Mouse (Mus musculus) heart, embryonic 14.5 days (tissue): Measurements from ENCODE around the gene Atxn7l3. TPM values are rescaled to one million over a fixed set of nuclear protein-coding genes. Genes with fewer than 3 reads are reported as not detected.
A peak's percentile ranks its signal among the peaks of the same experiment; 100 is the strongest.

Source experiments
- ATAC-seq: fragments of 200-750 bp; cut with Nextera tagmentation; 2 replicates; pipeline ENCODE4 v1.8.0; 2017; ENCODE audit warnings: low read depth, moderate TSS enrichment; ENCODE audit not compliant: insufficient number of reproducible peaks, insufficient read depth, low FRiP score
- H3K27ac ChIP-seq, 2 experiments: fragments of 200-500 bp in 1 of 2; fragments of 300-500 bp in 1 of 2; sonication (generic) in 1 of 2; replicated peaks in 1 of 2; 2 replicates each; pipeline ENCODE4 v1.5.1; 2012 to 2014; ENCODE audit warnings: low read depth in 2 of 2, low read length in 2 of 2, control low read depth in 1 of 2, mild to moderate bottlenecking in 1 of 2, mixed read lengths in 1 of 2; ENCODE audit not compliant: control insufficient read depth in 1 of 2, insufficient read depth in 1 of 2
- H3K27me3 ChIP-seq: fragments of 300-500 bp; sonication (generic); 2 replicates; pipeline ENCODE4 v1.6.1; 2014; ENCODE audit warnings: mild to moderate bottlenecking, low read length, control low read depth; ENCODE audit not compliant: control insufficient read depth, insufficient read depth
- H3K36me3 ChIP-seq: fragments of 300-500 bp; sonication (generic); 2 replicates; pipeline ENCODE4 v1.6.1; 2014; ENCODE audit warnings: mild to moderate bottlenecking, control low read depth, low read length, mixed read lengths; ENCODE audit not compliant: control insufficient read depth, insufficient read depth
- H3K4me1 ChIP-seq, 2 experiments: fragments of 200-500 bp in 1 of 2; fragments of 300-500 bp in 1 of 2; sonication (generic) in 1 of 2; 2 replicates each; pipeline ENCODE4 v1.6.1; 2012 to 2014; ENCODE audit warnings: low read length in 2 of 2, control low read depth in 1 of 2, mixed read lengths in 1 of 2; ENCODE audit not compliant: control insufficient read depth in 2 of 2, insufficient read depth in 2 of 2
- H3K4me2 ChIP-seq: fragments of 300-500 bp; sonication (generic); 2 replicates; pipeline ENCODE4 v1.6.1; 2014; ENCODE audit warnings: mild to moderate bottlenecking, low read length
- H3K4me3 ChIP-seq, 2 experiments: fragments of 200-500 bp in 1 of 2; fragments of 300-500 bp in 1 of 2; sonication (generic) in 1 of 2; 2 replicates each; pipeline ENCODE4 v1.5.1; 2012 to 2014; ENCODE audit warnings: low read length in 2 of 2, mild to moderate bottlenecking in 2 of 2, control low read depth in 1 of 2, low read depth in 1 of 2, moderate library complexity in 1 of 2; ENCODE audit not compliant: control insufficient read depth in 1 of 2, insufficient read depth in 1 of 2
- H3K9ac ChIP-seq: fragments of 300-500 bp; sonication (generic); 2 replicates; pipeline ENCODE4 v1.6.1; 2014; ENCODE audit warnings: mild to moderate bottlenecking, low read length
- H3K9me3 ChIP-seq: fragments of 300-500 bp; sonication (generic); 2 replicates; pipeline ENCODE4 v1.6.1; 2016; ENCODE audit warnings: low read length, control low read depth; ENCODE audit not compliant: control insufficient read depth
- WGBS: fragments of 180-500 bp; shearing (Covaris S2); extraction: QIAGEN DNeasy Blood & Tissue Kit; methylation state at CpG from one replicate; pipeline ENCODE4 v1.1.7; 2014; 5-methylcytosine and 5-hydroxymethylcytosine counted together
- polyA plus RNA-seq: library from polyadenylated mRNA; unstranded; fragments of >200 nt; fragmentation: Nextera tagmentation; extraction: Ambion mirVana; gene quantifications from 2 replicates; pipeline ENCODE4 v1.2.1, GENCODE M21; 2014

Gene Atxn7l3
- polyA plus RNA-seq, 1 experiment from 2014 or later: 10.6 TPM

DNA sequence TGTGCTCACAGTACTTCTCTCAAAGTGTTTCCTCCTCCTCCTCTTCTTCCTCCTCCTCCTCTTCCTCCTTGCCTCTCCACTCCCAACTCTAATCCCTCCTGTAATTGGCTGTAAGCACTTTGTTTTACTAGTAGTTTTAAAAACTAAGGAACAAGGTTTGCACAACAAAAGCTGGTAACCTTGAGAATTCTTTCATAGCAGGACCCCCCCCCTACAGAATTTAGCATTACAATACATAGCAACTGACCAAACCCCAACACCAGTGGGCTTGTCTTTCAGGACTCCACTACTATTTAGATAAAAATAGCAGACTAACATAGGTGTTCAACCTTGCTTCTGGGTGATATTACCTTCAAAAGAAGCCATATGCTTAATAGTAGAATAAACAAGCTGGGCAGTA is 33.1 kb upstream of the Atxn7l3 start:
- H3K4me3 ChIP-seq: no peak overlapping the region
- H3K9me3 ChIP-seq: no peaks in the 10 kb centered on the region
- ATAC-seq: no peak
- no peaks in the 10 kb centered on the region for H3K27me3 ChIP-seq
- H3K9ac ChIP-seq: no peak overlapping the region
- H3K4me1 ChIP-seq: no peaks in the 10 kb centered on the region
- H3K27ac ChIP-seq: no peak overlapping the region
- H3K4me2 ChIP-seq: no peak overlapping the region
- no peaks in the 10 kb centered on the region for H3K36me3 ChIP-seq

DNA sequence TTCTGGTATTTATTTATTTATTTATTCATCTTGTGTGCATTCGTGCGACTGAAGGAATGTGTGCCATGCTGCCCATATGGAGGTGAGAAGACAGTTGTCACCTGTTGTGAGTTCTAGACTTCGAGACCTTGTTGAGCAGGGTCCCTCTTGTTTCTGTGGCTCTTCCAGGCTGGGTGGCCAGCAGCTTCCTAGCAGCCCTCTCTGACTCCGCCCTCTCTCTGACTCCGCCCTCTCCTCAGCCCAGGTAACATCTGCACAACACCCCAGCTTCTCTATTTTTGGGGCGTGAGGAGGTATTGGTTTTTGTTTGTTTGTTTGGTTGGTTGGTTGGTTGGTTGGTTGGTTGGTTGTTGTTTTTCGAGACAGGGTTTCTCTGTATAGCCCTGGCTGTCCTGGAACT is 31.4 kb upstream of the Atxn7l3 start:
- H3K27me3 ChIP-seq: no peaks in the 10 kb centered on the region
- H3K9ac ChIP-seq: no peak overlapping the region
- no peaks in the 10 kb centered on the region for H3K4me1 ChIP-seq
- H3K27ac ChIP-seq: no peak overlapping the region
- no peak overlapping the region for H3K4me2 ChIP-seq
- no peaks in the 10 kb centered on the region for H3K9me3 ChIP-seq
- ATAC-seq: no peak
- no peak overlapping the region for H3K4me3 ChIP-seq
- WGBS: 79% methylated on average over 7 of the region's 7 CpGs
- no peaks in the 10 kb centered on the region for H3K36me3 ChIP-seq

DNA sequence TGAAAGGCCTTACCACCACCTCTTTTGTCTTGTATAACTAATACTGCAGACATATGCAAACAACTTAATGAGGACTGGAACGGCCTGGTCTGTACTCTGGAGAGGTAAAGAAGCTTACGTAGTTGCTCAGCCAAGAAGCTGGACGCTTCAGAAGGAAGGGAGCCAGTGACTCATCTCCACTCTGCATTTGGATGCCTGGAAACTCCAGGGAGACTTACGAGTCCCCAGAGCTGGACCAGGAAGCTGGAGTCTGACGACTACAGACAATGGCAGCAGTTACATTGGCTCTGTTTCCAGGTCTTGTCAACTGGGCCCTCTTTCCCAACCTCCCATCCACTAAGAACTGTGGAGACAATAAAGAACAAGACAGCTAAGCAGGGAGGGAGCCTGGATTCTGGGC is 30.8 kb upstream of the Atxn7l3 start:
- Histone ChIP-seq H3K27me3 (no peaks in the 10 kb centered on the region), H3K27ac (no peak overlapping the region), H3K36me3 (no peaks in the 10 kb centered on the region), H3K9me3 (no peaks in the 10 kb centered on the region), H3K9ac (no peak overlapping the region), H3K4me2 (no peak overlapping the region), H3K4me3 (no peak overlapping the region), H3K4me1 (no peaks in the 10 kb centered on the region)
- WGBS: 54% methylated on average over 5 of the region's 5 CpGs
- ATAC-seq: no peak

DNA sequence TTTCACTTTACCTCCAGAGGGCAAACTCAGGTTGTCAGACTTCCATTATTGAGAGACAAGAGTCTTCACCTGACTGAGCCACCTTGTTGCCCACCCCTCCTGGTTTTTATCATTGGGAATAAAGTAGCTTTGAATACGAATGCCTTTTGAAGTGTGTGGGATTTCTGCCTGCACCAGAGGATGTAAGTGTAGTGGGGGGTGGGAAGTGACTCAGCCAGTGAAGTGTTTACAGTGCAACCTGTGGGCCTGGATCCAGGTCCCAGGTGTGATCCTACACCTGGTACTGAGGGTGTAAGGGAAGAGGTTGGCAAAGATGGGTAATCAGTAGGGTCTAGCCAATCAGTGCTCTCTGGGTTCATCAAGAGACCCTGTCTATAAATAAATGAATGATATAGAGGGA is 27.1 kb upstream of the Atxn7l3 start:
- ATAC-seq: no peak
- Histone ChIP-seq H3K27me3 (no peaks in the 10 kb centered on the region), H3K9me3 (no peaks in the 10 kb centered on the region), H3K36me3 (no peaks in the 10 kb centered on the region), H3K4me2 (no peak overlapping the region), H3K4me3 (no peak overlapping the region), H3K27ac (no peak overlapping the region), H3K9ac (no peak overlapping the region), H3K4me1 (peaks cover 3 to 10% of the 10 kb centered on the region in 2 experiments)
- 61% methylated on average over 1 of the region's 1 CpGs for WGBS

- no peak overlapping the region for H3K4me2 ChIP-seq
- no peaks in the 10 kb centered on the region for H3K27me3 ChIP-seq
- H3K9me3 ChIP-seq: no peaks in the 10 kb centered on the region
- 69% methylated on average over 6 of the region's 6 CpGs for WGBS
- H3K9ac ChIP-seq: no peak overlapping the region
- no peak overlapping the region for H3K27ac ChIP-seq
- H3K4me1 ChIP-seq: peaks cover 3 to 10% of the 10 kb centered on the region in 2 experiments
- no peaks in the 10 kb centered on the region for H3K36me3 ChIP-seq
- no peak overlapping the region for H3K4me3 ChIP-seq
- ATAC-seq: no peak
Observed at GRCm38 (mm10) chr11:102321931-102322330, 25.5 kb upstream of the Atxn7l3 start.

GRCm38 (mm10) chr11:102320686-102321005 is 24.2 kb upstream of the Atxn7l3 start:
- Histone ChIP-seq H3K9me3 (no peaks in the 10 kb centered on the region), H3K4me1 (peaks cover 3 to 18% of the 10 kb centered on the region in 2 experiments), H3K27ac (peak overlapping the region; percentile 86 to 99), H3K9ac (peak overlapping the region; percentile 100), H3K36me3 (no peaks in the 10 kb centered on the region), H3K4me3 (peak overlapping the region; percentile 96 to 100), H3K27me3 (no peaks in the 10 kb centered on the region), H3K4me2 (peak overlapping the region; percentile 87)
- ATAC-seq: no peak
- 10% methylated on average over 10 of the region's 10 CpGs for WGBS

DNA sequence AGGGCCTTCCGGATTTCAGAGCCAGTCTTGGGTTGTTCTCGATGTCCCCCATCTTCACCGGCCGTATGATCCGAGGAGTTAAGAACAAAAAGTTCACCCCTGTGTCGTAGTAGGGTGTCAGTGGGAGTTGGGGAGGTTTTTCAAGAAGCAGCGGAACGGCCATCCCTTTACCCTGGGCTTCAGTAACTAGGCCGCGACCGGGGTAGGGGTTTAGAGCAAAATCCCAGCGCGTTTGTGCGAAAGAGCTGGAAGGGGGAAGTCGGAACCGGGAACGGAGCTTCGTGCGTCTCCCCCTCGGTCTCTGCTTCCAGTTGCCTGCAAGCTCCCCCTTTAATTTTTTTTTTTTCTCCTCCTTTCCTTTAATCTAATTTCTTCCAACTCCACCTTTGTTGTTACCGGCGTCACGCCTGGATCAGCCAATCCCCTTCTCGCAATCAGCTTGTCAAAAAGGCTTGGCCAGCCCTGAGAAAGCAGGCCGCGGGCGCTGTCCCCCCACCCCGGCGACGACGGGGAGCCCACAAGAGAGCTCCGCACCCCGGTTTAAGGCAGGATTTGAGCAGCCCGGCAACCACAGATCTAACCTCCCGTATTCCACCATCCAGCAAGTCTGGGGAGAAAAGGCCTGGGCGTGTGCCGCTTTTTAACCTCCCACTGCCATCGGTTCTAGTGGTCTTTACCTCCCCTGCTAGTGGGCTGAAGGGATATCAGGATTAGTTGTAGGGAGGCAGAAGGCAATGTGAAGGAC is 23.7 kb upstream of the Atxn7l3 start:
- H3K27me3 ChIP-seq: no peaks in the 10 kb centered on the region
- peak overlapping the region; percentile 96 to 100 for H3K4me3 ChIP-seq
- no peaks in the 10 kb centered on the region for H3K9me3 ChIP-seq
- peaks cover 3 to 23% of the 10 kb centered on the region in 2 experiments for H3K4me1 ChIP-seq
- ATAC-seq: no peak
- H3K4me2 ChIP-seq: peak overlapping the region; percentile 87
- WGBS: under 1% methylated on average over 38 of the region's 38 CpGs
- H3K27ac ChIP-seq: peak overlapping the region; percentile 86 to 99
- peaks cover 5% of the 10 kb centered on the region for H3K36me3 ChIP-seq
- H3K9ac ChIP-seq: peak overlapping the region; percentile 100

- Histone ChIP-seq H3K4me3 (peak within 1 kb of the TSS; percentile 96 to 100), H3K9ac (peak within 1 kb of the TSS; percentile 100), H3K4me1 (peaks cover 3 to 23% of the 10 kb centered on the region in 2 experiments), H3K27me3 (no peaks in the 10 kb centered on the region), H3K36me3 (peaks cover 12% of the 10 kb centered on the region), H3K27ac (peak within 1 kb of the TSS; percentile 97 to 99), H3K9me3 (no peaks in the 10 kb centered on the region), H3K4me2 (peak within 1 kb of the TSS; percentile 87)
- WGBS: 0% methylated on average over 25 of the region's 25 CpGs
- ATAC-seq: no peak
Observed at GRCm38 (mm10) chr11:102319410-102319792, 23.0 kb upstream of the Atxn7l3 start, which contains the start of gene Ubtf. Gene Ubtf, minus strand, starts transcription at chr11:102319742.
